Mouse (Mus musculus) small intestine, adult 2 months (tissue): Measurements from ENCODE around the gene Snapc2.

Experiments
- CTCF ChIP-seq: fragments of 200-500 bp; IDR thresholded peaks from 2 replicates; pipeline ENCODE4 v1.5.1; 2012; ENCODE audit warnings: low read depth, mild to moderate bottlenecking, control low read depth, inconsistent platforms, low read length, moderate library complexity, mixed read lengths; ENCODE audit not compliant: insufficient replicate concordance, insufficient read length; ENCODE audit errors: extremely low read depth
- POLR2A ChIP-seq: fragments of 200-500 bp; IDR thresholded peaks from 2 replicates; pipeline ENCODE4 v1.6.1; 2012; ENCODE audit warnings: low read depth, mild to moderate bottlenecking, control low read depth, inconsistent platforms, low read length, moderate library complexity

DNA sequence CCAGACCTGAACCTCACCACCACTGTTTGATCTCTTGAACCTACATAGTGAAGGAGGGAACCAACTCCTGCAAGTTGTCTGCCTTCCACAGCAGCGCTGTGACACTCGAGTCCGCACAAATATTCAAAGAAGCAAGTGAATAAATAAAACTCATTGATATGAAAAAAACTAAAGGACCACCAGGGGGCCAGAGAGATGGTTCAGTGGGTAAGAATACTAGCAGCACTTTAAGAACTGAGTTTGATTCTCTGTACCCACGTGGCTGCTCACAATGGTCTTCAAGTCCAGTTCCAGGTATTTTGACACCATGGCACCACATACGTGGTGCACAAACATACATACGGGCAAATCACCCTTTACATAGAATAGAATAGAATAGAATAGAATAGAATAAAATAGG is 41.8 kb upstream of the Snapc2 start:
- TF ChIP-seq POLR2A (no peak), CTCF (no peak)
